Mouse (Mus musculus) midbrain, embryonic 16.5 days (tissue): ENCODE data around the gene Klf11. TPM values are rescaled to one million over a fixed set of nuclear protein-coding genes. Genes with fewer than 3 reads are reported as not detected.

Source experiments
- ATAC-seq: fragments of 200-750 bp; cut with Nextera tagmentation; 2 replicates; pipeline ENCODE4 v1.8.0; 2017; ENCODE audit warnings: moderate TSS enrichment
- H3K27ac ChIP-seq: fragments of 300-500 bp; sonication (generic); 2 replicates; pipeline ENCODE4 v1.5.1; 2014; ENCODE audit warnings: mild to moderate bottlenecking, low read length, mixed read lengths
- H3K27me3 ChIP-seq: fragments of 300-500 bp; sonication (generic); 2 replicates; pipeline ENCODE4 v1.6.1; 2014; ENCODE audit warnings: low read depth, low read length, mixed read lengths; ENCODE audit not compliant: control insufficient read depth, insufficient read depth
- H3K36me3 ChIP-seq: fragments of 300-500 bp; sonication (generic); 2 replicates; pipeline ENCODE4 v1.6.1; 2014; ENCODE audit warnings: mild to moderate bottlenecking, low read length, moderate library complexity, mixed read lengths; ENCODE audit not compliant: control insufficient read depth, insufficient read depth
- H3K4me1 ChIP-seq: fragments of 300-500 bp; sonication (generic); 2 replicates; pipeline ENCODE4 v1.6.1; 2014; ENCODE audit warnings: mild to moderate bottlenecking, low read length, mixed read lengths; ENCODE audit not compliant: control insufficient read depth, insufficient read depth
- H3K4me2 ChIP-seq: fragments of 300-500 bp; sonication (generic); 2 replicates; pipeline ENCODE4 v1.6.1; 2014; ENCODE audit warnings: mild to moderate bottlenecking, low read length, mixed read lengths
- H3K4me3 ChIP-seq: fragments of 300-500 bp; sonication (generic); 2 replicates; pipeline ENCODE4 v1.5.1; 2014; ENCODE audit warnings: low read depth, mild to moderate bottlenecking, low read length, moderate library complexity, mixed read lengths
- H3K9ac ChIP-seq: fragments of 300-500 bp; sonication (generic); 2 replicates; pipeline ENCODE4 v1.6.1; 2014; ENCODE audit warnings: low read depth, low read length, mixed read lengths
- H3K9me3 ChIP-seq: fragments of 300-500 bp; sonication (generic); replicated peaks from 2 replicates; pipeline ENCODE4 v1.6.1; 2014; ENCODE audit warnings: mild to moderate bottlenecking, low read length, mixed read lengths; ENCODE audit not compliant: control insufficient read depth, poor library complexity, severe bottlenecking
- whole genome bisulfite sequencing: fragments of 180-500 bp; shearing (Covaris S2); extraction: QIAGEN DNeasy Blood & Tissue Kit; methylation state at CpG from one replicate; pipeline ENCODE4 v1.1.7; 2014; 5-methylcytosine and 5-hydroxymethylcytosine counted together
- polyA plus RNA-seq: library from polyadenylated mRNA; unstranded; fragments of >200 nt; fragmentation: Nextera tagmentation; extraction: Ambion mirVana; gene quantifications from 2 replicates; pipeline ENCODE4 v1.2.1, GENCODE M21; 2015

Gene Klf11
- polyA plus RNA-seq, 1 experiment from 2014 or later: 21.4 TPM

GRCm38 (mm10) chr12:24662131-24662530, 11.1 kb downstream of the Klf11 start:
- Histone ChIP-seq H3K9ac (no peak overlapping the region), H3K36me3 (peaks cover 2% of the 10 kb centered on the region; the same call in 1 of the 2 replicates), H3K4me2 (no peak overlapping the region), H3K4me1 (peaks cover 10% of the 10 kb centered on the region), H3K27ac (no peak overlapping the region), H3K4me3 (no peak overlapping the region), H3K27me3 (no peaks in the 10 kb centered on the region), H3K9me3 (no peaks in the 10 kb centered on the region)
- ATAC-seq: no peak
- 96% methylated on average over 5 of the region's 5 CpGs for WGBS

DNA sequence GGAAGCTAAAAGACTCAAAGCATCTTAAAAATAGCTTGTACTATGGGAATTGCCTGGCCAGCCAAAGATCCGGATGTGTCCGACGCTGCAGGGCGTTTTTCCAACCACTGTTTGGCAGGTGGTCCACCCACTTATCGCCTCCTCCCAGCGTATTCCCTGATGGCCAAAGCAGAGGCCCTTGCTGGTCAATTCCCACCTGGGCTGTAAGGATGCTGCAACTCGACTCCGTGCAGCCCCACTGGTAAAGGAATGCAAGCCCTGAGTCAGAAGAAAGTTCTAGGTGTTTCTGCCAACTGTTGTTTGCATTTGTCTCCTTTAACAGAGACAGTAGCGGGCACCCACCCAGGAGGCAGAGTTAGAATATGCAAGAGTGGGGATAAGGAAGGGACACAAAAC, 29.0 kb downstream of the Klf11 start:
- no peak overlapping the region for H3K27ac ChIP-seq

GRCm38 (mm10) chr12:24680492-24681285, 29.6 kb downstream of the Klf11 start:
- no peaks in the 10 kb centered on the region for H3K9me3 ChIP-seq
- no peaks in the 10 kb centered on the region for H3K36me3 ChIP-seq
- 1% methylated on average over 55 of the region's 61 CpGs for WGBS
- peak overlapping the region; percentile 69 for H3K4me3 ChIP-seq
- H3K9ac ChIP-seq: peak overlapping the region; percentile 83
- H3K27ac ChIP-seq: no peak overlapping the region
- peak overlapping the region; percentile 93 for H3K4me2 ChIP-seq
- ATAC-seq: peak; percentile 63
- H3K4me1 ChIP-seq: peaks cover 16% of the 10 kb centered on the region
- peaks cover 16% of the 10 kb centered on the region for H3K27me3 ChIP-seq

More for the DNA sequence above, 29.0 kb downstream of the Klf11 start:
- H3K4me1 ChIP-seq: peaks cover 16% of the 10 kb centered on the region
- ATAC-seq: no peak
- peak overlapping the region; percentile 83 for H3K9ac ChIP-seq
- H3K36me3 ChIP-seq: no peaks in the 10 kb centered on the region
- no peaks in the 10 kb centered on the region for H3K9me3 ChIP-seq
- H3K27me3 ChIP-seq: peaks cover 16% of the 10 kb centered on the region
- H3K4me3 ChIP-seq: peak overlapping the region; percentile 69
- WGBS: 24% methylated on average over 9 of the region's 9 CpGs
- H3K4me2 ChIP-seq: peak overlapping the region; percentile 93

- peak within 1 kb of the TSS; percentile 69 for H3K4me3 ChIP-seq
- H3K27ac ChIP-seq: no peak within 1 kb of the TSS
- H3K4me1 ChIP-seq: peaks cover 16% of the 10 kb centered on the region
- H3K4me2 ChIP-seq: peak within 1 kb of the TSS; percentile 93
- ATAC-seq: peak; percentile 63
- no peaks in the 10 kb centered on the region for H3K9me3 ChIP-seq
- peaks cover 16% of the 10 kb centered on the region for H3K27me3 ChIP-seq
- no peaks in the 10 kb centered on the region for H3K36me3 ChIP-seq
- WGBS: 3% methylated on average over 20 of the region's 20 CpGs
- H3K9ac ChIP-seq: peak within 1 kb of the TSS; percentile 83
Observed at GRCm38 (mm10) chr12:24681286-24682023, 30.4 kb downstream of the Klf11 start, which contains the start of gene Cys1. Gene Cys1 (minus strand): TSS chr12:24681813.

DNA sequence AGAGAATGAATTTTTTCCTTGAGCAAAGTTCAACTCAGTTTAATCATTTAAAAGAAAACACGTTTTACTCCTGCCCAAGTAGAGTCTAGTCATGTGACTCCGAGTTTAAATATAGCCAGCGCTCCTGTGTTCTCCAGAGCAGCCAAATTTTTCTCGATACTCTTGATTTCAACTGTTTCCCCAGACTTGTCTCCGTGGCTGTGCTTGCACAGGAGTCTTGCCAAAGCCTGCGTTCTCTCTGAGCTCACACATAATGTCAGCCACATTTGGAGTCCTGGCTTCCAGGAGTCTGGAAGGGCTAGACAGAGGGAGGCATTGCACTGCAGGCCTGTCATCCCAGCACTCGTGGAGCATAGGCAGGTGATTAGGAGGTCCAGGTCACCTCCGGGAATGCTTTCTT, 31.5 kb downstream of the Klf11 start:
- Histone ChIP-seq H3K9me3 (no peaks in the 10 kb centered on the region), H3K27ac (no peak overlapping the region), H3K36me3 (no peaks in the 10 kb centered on the region), H3K4me1 (peaks cover 13% of the 10 kb centered on the region), H3K9ac (no peak overlapping the region), H3K4me3 (no peak overlapping the region), H3K4me2 (no peak overlapping the region), H3K27me3 (peaks cover 16% of the 10 kb centered on the region)
- WGBS: 59% methylated on average over 8 of the region's 8 CpGs
- ATAC-seq: no peak

DNA sequence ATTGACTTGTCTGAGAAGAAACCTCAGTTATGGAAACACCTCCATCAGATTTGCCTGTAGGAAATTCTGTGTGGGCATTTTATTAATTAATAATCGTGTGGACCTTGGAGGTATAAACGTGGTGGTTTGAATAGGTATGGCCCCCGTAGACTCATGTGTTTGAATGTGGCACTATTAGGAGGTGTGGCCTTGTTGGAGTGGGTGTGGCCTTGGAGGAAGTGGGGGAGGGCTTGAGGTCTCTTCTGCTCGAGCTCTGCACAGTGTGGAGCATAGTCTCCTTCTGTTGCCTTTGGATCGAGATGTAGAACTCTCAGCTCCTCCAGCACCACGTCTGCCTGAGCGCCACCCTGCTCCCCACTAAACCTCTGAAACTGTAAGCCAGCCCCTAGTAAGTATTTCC, 32.4 kb downstream of the Klf11 start:
- H3K27ac ChIP-seq: no peak overlapping the region
- no peak overlapping the region for H3K9ac ChIP-seq
- ATAC-seq: no peak
- peaks cover 13% of the 10 kb centered on the region for H3K4me1 ChIP-seq
- peaks cover 16% of the 10 kb centered on the region for H3K27me3 ChIP-seq
- 77% methylated on average over 7 of the region's 7 CpGs for WGBS
- no peak overlapping the region for H3K4me2 ChIP-seq
- no peaks in the 10 kb centered on the region for H3K9me3 ChIP-seq
- H3K36me3 ChIP-seq: no peaks in the 10 kb centered on the region
- no peak overlapping the region for H3K4me3 ChIP-seq

- no peak overlapping the region for H3K4me3 ChIP-seq
- no peak for ATAC-seq
- H3K27me3 ChIP-seq: peaks cover 16% of the 10 kb centered on the region
- H3K27ac ChIP-seq: no peak overlapping the region
- H3K9ac ChIP-seq: no peak overlapping the region
- 77% methylated on average over 6 of the region's 6 CpGs for WGBS
- H3K9me3 ChIP-seq: no peaks in the 10 kb centered on the region
- no peaks in the 10 kb centered on the region for H3K36me3 ChIP-seq
- peaks cover 6% of the 10 kb centered on the region; the same call in 1 of the 2 replicates for H3K4me1 ChIP-seq
- no peak overlapping the region for H3K4me2 ChIP-seq
Observed at GRCm38 (mm10) chr12:24686038-24686695, 35.1 kb downstream of the Klf11 start.

GRCm38 (mm10) chr12:24686696-24687346, 35.7 kb downstream of the Klf11 start:
- 75% methylated on average over 11 of the region's 11 CpGs for WGBS
- no peaks in the 10 kb centered on the region for H3K4me1 ChIP-seq
- no peak for ATAC-seq
- peaks cover 16% of the 10 kb centered on the region for H3K27me3 ChIP-seq
- no peak overlapping the region for H3K9ac ChIP-seq
- no peak overlapping the region for H3K4me3 ChIP-seq
- H3K27ac ChIP-seq: no peak overlapping the region
- no peak overlapping the region for H3K4me2 ChIP-seq
- H3K36me3 ChIP-seq: no peaks in the 10 kb centered on the region
- H3K9me3 ChIP-seq: no peaks in the 10 kb centered on the region
